ENCODE assay signal across 13 mouse cellular contexts in genomic region chr2:121036733-121037341, GRCm38 (mm10). TPM values are rescaled to one million over a fixed set of nuclear protein-coding genes. Genes with fewer than 3 reads are reported as not detected.
A peak's percentile ranks its signal among the peaks of the same experiment; 100 is the strongest.
DNase-seq lines count a peak whose midpoint lies in the region; ATAC-seq lines count a peak whose summit lies in the region.
"Had no signal": no experiment of that assay in that cellular context is flagged by ENCODE, and none has a peak within 500 bp of the region (broad histone marks: within the 10 kb centered on the region; RNA-seq: fewer than 3 reads in every experiment).

Gene Epb42 (minus strand): TSS chr2:121037072.

- no peak within 1 kb of the TSS for H3K4me2 ChIP-seq in lung, embryonic 15.5 days
- peak within 1 kb of the TSS; percentile 80 for H3K4me2 ChIP-seq in liver, embryonic 12.5 days
- no peak within 1 kb of the TSS for H3K4me2 ChIP-seq in stomach, embryonic 15.5 days

- H3K36me3 ChIP-seq in lung, embryonic 15.5 days = no peaks in the 10 kb centered on the region
- H3K36me3 ChIP-seq in liver, embryonic 12.5 days = peaks cover 35% of the 10 kb centered on the region
- no peaks in the 10 kb centered on the region for H3K36me3 ChIP-seq in stomach, embryonic 15.5 days

- WGBS in lung, embryonic 15.5 days = 28% methylated on average over 5 of the region's 5 CpGs
- WGBS in liver, embryonic 12.5 days (ENCODE audit: insufficient replicate concordance) = 10% methylated on average over 5 of the region's 5 CpGs
- 42% methylated on average over 5 of the region's 5 CpGs for WGBS in stomach, embryonic 15.5 days

- no peaks in the 10 kb centered on the region for H3K27me3 ChIP-seq in lung, embryonic 15.5 days
- no peaks in the 10 kb centered on the region for H3K27me3 ChIP-seq in liver, embryonic 12.5 days (replicated peaks)
- H3K27me3 ChIP-seq in stomach, embryonic 15.5 days (replicated peaks) = no peaks in the 10 kb centered on the region

- H3K4me1 ChIP-seq in lung, embryonic 15.5 days = no peaks in the 10 kb centered on the region
- peaks cover 50% of the 10 kb centered on the region for H3K4me1 ChIP-seq in liver, embryonic 12.5 days
- no peaks in the 10 kb centered on the region for H3K4me1 ChIP-seq in stomach, embryonic 15.5 days

- H3K9me3 ChIP-seq in lung, embryonic 15.5 days = no peaks in the 10 kb centered on the region
- no peaks in the 10 kb centered on the region for H3K9me3 ChIP-seq in liver, embryonic 12.5 days (replicated peaks)
- no peaks in the 10 kb centered on the region for H3K9me3 ChIP-seq in stomach, embryonic 15.5 days

- H3K9ac ChIP-seq in lung, embryonic 15.5 days = no peak within 1 kb of the TSS
- peak within 1 kb of the TSS; percentile 81 for H3K9ac ChIP-seq in liver, embryonic 12.5 days
- no peak within 1 kb of the TSS for H3K9ac ChIP-seq in stomach, embryonic 15.5 days

- ATAC-seq in lung, embryonic 15.5 days (ENCODE audit: borderline replicate concordance, extremely low read depth, low FRiP score, low TSS enrichment) = peak; percentile 81; the same call in 1 of the 2 replicates
- peak; percentile 99 for ATAC-seq in liver, embryonic 12.5 days
- ATAC-seq in stomach, embryonic 15.5 days (ENCODE audit: insufficient read depth, low FRiP score, low read depth) = peak; percentile 97

- no peak within 1 kb of the TSS for H3K4me3 ChIP-seq in lung, embryonic 15.5 days
- H3K4me3 ChIP-seq in liver, embryonic 12.5 days = peak within 1 kb of the TSS; percentile 74
- 0 out of 2 replicates have a peak within 1 kb of the TSS, but pooled peaks have one; percentile 1 for H3K4me3 ChIP-seq in stomach, embryonic 15.5 days (replicated peaks)

- DNase-seq in adrenal gland, postnatal 14 days = no peak
- DNase-seq in adrenal gland, postnatal 36 days = no peak
- no peak for DNase-seq in lung, postnatal 4 days
- no peak for DNase-seq in retina, postnatal 1 day
- no peak for DNase-seq in layer of hippocampus, postnatal 36 days
- DNase-seq: adrenal gland, adult 8-10 months; gastrocnemius, postnatal 25 days; thymus, postnatal 36 days had no signal

- H3K27ac ChIP-seq in lung, embryonic 15.5 days = no peak within 1 kb of the TSS
- peak within 1 kb of the TSS; percentile 99 for H3K27ac ChIP-seq in liver, embryonic 12.5 days
- H3K27ac ChIP-seq in stomach, embryonic 15.5 days = no peak within 1 kb of the TSS

RNA-seq across cellular contexts. Expression of gene Epb42, which starts in this region (rescaled TPM):
- total RNA-seq in adrenal gland, postnatal 14 days (2021) = 2.0 and 10.3 TPM in 2 replicates
- not detected for total RNA-seq in adrenal gland, postnatal 36 days (2021)
- 1.0 and 1.1 TPM in 2 replicates for polyA plus RNA-seq in lung, embryonic 15.5 days (2015; fragmentation: Nextera tagmentation; extraction: Ambion mirVana)
- 171 and 179 TPM in 2 replicates for polyA plus RNA-seq in liver, embryonic 12.5 days (2016; fragmentation: Nextera tagmentation; extraction: Ambion mirVana)
- 6.0 and 12.2 TPM in 2 replicates for polyA plus RNA-seq in stomach, embryonic 15.5 days (2015; fragmentation: Nextera tagmentation; extraction: Ambion mirVana)
- total RNA-seq in layer of hippocampus, postnatal 36 days (2021) = not detected
- total RNA-seq: layer of hippocampus, adult 8-10 months; liver, adult 2 months had no signal

Comparison
In these comparisons a context has a peak if more than half of its experiments do, and no peak if none do; other contexts are left out.
1. RNA of gene Epb42 (polyA plus RNA-seq): 171 to 179 TPM in liver, embryonic 12.5 days; 6.0 to 12.2 TPM in stomach, embryonic 15.5 days and 1.0 to 1.1 TPM in lung, embryonic 15.5 days; every median in the first group is over 10 times any median in the second.
2. Peak in every context shown above with its lines, with median percentiles within 50 percentile points of each other: ATAC-seq.